Mouse (Mus musculus) limb, embryonic 11.5 days (tissue): ENCODE measurements around the gene Smpd1. TPM values are rescaled to one million over a fixed set of nuclear protein-coding genes. Genes with fewer than 3 reads are reported as not detected.

ENCODE experiments used
- ATAC-seq: fragments of 200-750 bp; cut with Nextera tagmentation; 2 replicates; pipeline ENCODE4 v1.8.0; 2017; ENCODE audit warnings: low read depth; ENCODE audit not compliant: insufficient number of reproducible peaks, low FRiP score, low TSS enrichment
- DNase-seq: peaks from one replicate; pipeline ENCODE4 v3.0.0-alpha.2; 2015; ENCODE audit warnings: low spot score
- H3K27ac ChIP-seq: fragments of 300-500 bp; sonication (generic); replicated peaks from 2 replicates; pipeline ENCODE4 v1.5.1; 2014; ENCODE audit warnings: low read depth, mild to moderate bottlenecking, low read length
- H3K27me3 ChIP-seq: fragments of 300-500 bp; sonication (generic); 2 replicates; pipeline ENCODE4 v1.6.1; 2014; ENCODE audit warnings: mild to moderate bottlenecking, low read length, mixed read lengths; ENCODE audit not compliant: control insufficient read depth, insufficient read depth
- H3K36me3 ChIP-seq: fragments of 300-500 bp; sonication (generic); 2 replicates; pipeline ENCODE4 v1.6.1; 2014; ENCODE audit warnings: mild to moderate bottlenecking, low read length, moderate library complexity, mixed read lengths; ENCODE audit not compliant: control insufficient read depth, insufficient read depth
- H3K4me1 ChIP-seq: fragments of 300-500 bp; sonication (generic); 2 replicates; pipeline ENCODE4 v1.6.1; 2014; ENCODE audit warnings: low read length, mixed read lengths; ENCODE audit not compliant: control insufficient read depth, insufficient read depth
- H3K4me2 ChIP-seq: fragments of 300-500 bp; sonication (generic); 2 replicates; pipeline ENCODE4 v1.6.1; 2014; ENCODE audit warnings: low read depth, mild to moderate bottlenecking, moderate library complexity; ENCODE audit not compliant: severe bottlenecking
- H3K4me3 ChIP-seq: fragments of 300-500 bp; sonication (generic); 2 replicates; pipeline ENCODE4 v1.5.1; 2014; ENCODE audit warnings: low read depth, low read length
- H3K9ac ChIP-seq: fragments of 300-500 bp; sonication (generic); 2 replicates; pipeline ENCODE4 v1.6.1; 2014; ENCODE audit warnings: mild to moderate bottlenecking, low read length
- H3K9me3 ChIP-seq: fragments of 300-500 bp; sonication (generic); 2 replicates; pipeline ENCODE4 v1.6.1; 2016; ENCODE audit warnings: low read length; ENCODE audit not compliant: control insufficient read depth
- WGBS: fragments of 180-500 bp; shearing (Covaris S2); extraction: QIAGEN DNeasy Blood & Tissue Kit; methylation state at CpG from one replicate; pipeline ENCODE4 v1.1.7; 2014; 5-methylcytosine and 5-hydroxymethylcytosine counted together
- polyA plus RNA-seq: library from polyadenylated mRNA; unstranded; fragments of >200 nt; fragmentation: Nextera tagmentation; extraction: Ambion mirVana; gene quantifications from 2 replicates; pipeline ENCODE4 v1.2.1, GENCODE M21; 2014

Gene Smpd1
- 31.6 and 32.6 TPM in 2 replicates for polyA plus RNA-seq

DNA sequence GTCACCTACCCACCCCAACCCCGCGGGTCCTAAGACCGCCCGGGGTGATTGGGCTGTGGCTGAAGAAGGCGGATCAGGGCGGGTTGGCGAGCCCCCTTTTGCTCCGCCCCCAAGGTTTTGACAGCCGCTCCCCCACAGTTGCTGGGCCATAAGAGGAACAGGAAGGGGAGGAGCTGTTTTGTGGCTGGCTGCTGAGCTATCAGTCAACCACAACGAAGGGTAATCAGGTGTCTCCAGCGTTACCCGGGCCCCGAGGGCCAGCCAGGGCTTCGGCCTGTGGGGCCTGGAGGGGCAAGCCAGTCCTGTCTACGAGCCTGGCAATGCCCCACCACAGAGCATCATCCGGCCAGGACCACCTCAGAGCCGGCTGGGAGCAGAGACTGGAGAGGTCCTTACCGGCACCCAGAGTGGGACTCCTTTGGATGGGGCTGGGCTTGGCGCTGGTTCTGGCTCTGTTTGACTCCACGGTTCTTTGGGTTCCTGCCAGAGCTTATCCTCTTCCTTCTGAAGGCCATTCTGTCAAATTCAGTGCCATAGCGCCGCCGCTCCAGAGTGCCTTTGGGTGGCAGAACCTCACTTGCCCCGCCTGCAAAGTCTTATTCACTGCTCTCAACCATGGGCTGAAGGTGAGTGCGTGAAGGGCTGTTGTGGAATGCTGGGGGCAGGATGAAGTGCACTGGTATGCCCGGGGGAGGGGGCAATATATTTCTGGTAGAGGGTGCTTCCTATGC is at the start of gene Smpd1:
TSS of gene Smpd1 (plus strand) at position 149 of the 731 bp plus-strand sequence.
- peak within 1 kb of the TSS; percentile 48 for H3K4me3 ChIP-seq
- 0 out of 2 replicates have a peak, but pooled peaks cover 3% of the 10 kb centered on the region for H3K4me1 ChIP-seq
- peak within 1 kb of the TSS; percentile 73 for H3K4me2 ChIP-seq
- no peak within 1 kb of the TSS for H3K27ac ChIP-seq
- no peaks in the 10 kb centered on the region for H3K9me3 ChIP-seq
- 5% methylated on average over 26 of the region's 26 CpGs for WGBS
- DNase-seq (peak; percentile 85), ATAC-seq (peak; percentile 89)
- H3K36me3 ChIP-seq, result peaks cover 9% of the 10 kb centered on the region
- no peaks in the 10 kb centered on the region for H3K27me3 ChIP-seq
- H3K9ac ChIP-seq, result peak within 1 kb of the TSS; percentile 42

- Histone ChIP-seq H3K4me2 (no peak overlapping the region), H3K27ac (no peak overlapping the region), H3K36me3 (no peaks in the 10 kb centered on the region), H3K4me1 (no peaks in the 10 kb centered on the region), H3K9me3 (no peaks in the 10 kb centered on the region), H3K27me3 (no peaks in the 10 kb centered on the region), H3K9ac (no peak overlapping the region), H3K4me3 (no peak overlapping the region)
- ATAC-seq, result no peak
- DNase-seq, result no peak
- WGBS, result 57% methylated on average over 4 of the region's 4 CpGs
Measured at GRCm38 (mm10) chr7:105507257-105507656, 46.9 kb upstream of the Smpd1 start.

GRCm38 (mm10) chr7:105510143-105510542 is 44.0 kb upstream of the Smpd1 start:
- ATAC-seq (no peak), DNase-seq (no peak)
- WGBS, result 80% methylated on average over 5 of the region's 5 CpGs
- Histone ChIP-seq H3K9ac (no peak overlapping the region), H3K9me3 (no peaks in the 10 kb centered on the region), H3K36me3 (no peaks in the 10 kb centered on the region), H3K27me3 (no peaks in the 10 kb centered on the region), H3K4me3 (no peak overlapping the region), H3K4me1 (no peaks in the 10 kb centered on the region), H3K4me2 (no peak overlapping the region), H3K27ac (no peak overlapping the region)

- H3K27me3 ChIP-seq, result no peaks in the 10 kb centered on the region
- WGBS, result 48% methylated on average over 5 of the region's 5 CpGs
- H3K4me3 ChIP-seq, result no peak overlapping the region
- H3K4me1 ChIP-seq, result no peaks in the 10 kb centered on the region
- no peaks in the 10 kb centered on the region for H3K36me3 ChIP-seq
- ATAC-seq (no peak), DNase-seq (no peak)
- H3K9me3 ChIP-seq, result no peaks in the 10 kb centered on the region
- H3K4me2 ChIP-seq, result no peak overlapping the region
- no peak overlapping the region for H3K27ac ChIP-seq
- no peak overlapping the region for H3K9ac ChIP-seq
Measured at GRCm38 (mm10) chr7:105513845-105514291, 40.3 kb upstream of the Smpd1 start.

GRCm38 (mm10) chr7:105514561-105514960 is 39.6 kb upstream of the Smpd1 start:
- DNase-seq (no peak), ATAC-seq (no peak)
- H3K27ac ChIP-seq, result no peak overlapping the region
- no peaks in the 10 kb centered on the region for H3K4me1 ChIP-seq
- no peaks in the 10 kb centered on the region for H3K9me3 ChIP-seq
- H3K9ac ChIP-seq, result no peak overlapping the region
- H3K4me2 ChIP-seq, result no peak overlapping the region
- 35% methylated on average over 5 of the region's 5 CpGs for WGBS
- no peak overlapping the region for H3K4me3 ChIP-seq
- H3K27me3 ChIP-seq, result no peaks in the 10 kb centered on the region
- H3K36me3 ChIP-seq, result no peaks in the 10 kb centered on the region

- Histone ChIP-seq H3K27me3 (no peaks in the 10 kb centered on the region), H3K36me3 (no peaks in the 10 kb centered on the region), H3K4me1 (no peaks in the 10 kb centered on the region), H3K4me2 (no peak overlapping the region), H3K27ac (no peak overlapping the region), H3K4me3 (no peak overlapping the region), H3K9me3 (no peaks in the 10 kb centered on the region), H3K9ac (no peak overlapping the region)
- DNase-seq (peak; percentile 80), ATAC-seq (no peak)
- 13% methylated on average over 5 of the region's 5 CpGs for WGBS
Measured at GRCm38 (mm10) chr7:105515178-105515577, 39.0 kb upstream of the Smpd1 start.

GRCm38 (mm10) chr7:105516669-105517360 is 37.3 kb upstream of the Smpd1 start:
- Histone ChIP-seq H3K27ac (no peak overlapping the region), H3K4me1 (no peaks in the 10 kb centered on the region), H3K36me3 (no peaks in the 10 kb centered on the region), H3K9ac (no peak overlapping the region), H3K4me2 (no peak overlapping the region), H3K4me3 (no peak overlapping the region), H3K9me3 (no peaks in the 10 kb centered on the region), H3K27me3 (no peaks in the 10 kb centered on the region)
- 54% methylated on average over 9 of the region's 9 CpGs for WGBS
- no peak for ATAC-seq
- DNase-seq, result no peak

- no peaks in the 10 kb centered on the region for H3K4me1 ChIP-seq
- no peak overlapping the region for H3K27ac ChIP-seq
- DNase-seq (no peak), ATAC-seq (no peak)
- no peak overlapping the region for H3K4me3 ChIP-seq
- 60% methylated on average over 11 of the region's 11 CpGs for WGBS
- no peak overlapping the region for H3K9ac ChIP-seq
- H3K36me3 ChIP-seq, result no peaks in the 10 kb centered on the region
- no peaks in the 10 kb centered on the region for H3K9me3 ChIP-seq
- 0 out of 2 replicates have a peak, but pooled peaks cover 2% of the 10 kb centered on the region for H3K27me3 ChIP-seq
- no peak overlapping the region for H3K4me2 ChIP-seq
Measured at GRCm38 (mm10) chr7:105519336-105519735, 34.8 kb upstream of the Smpd1 start.
